Mouse (Mus musculus): ENCODE results near the gene Nptx2.

- no peak for TF ChIP-seq CTCF (IDR thresholded peaks at IDR 0.05; ENCODE audit: low read depth)
- TF ChIP-seq EP300 (IDR thresholded peaks at IDR 0.05; ENCODE audit: low read depth), result no peak
Measured at GRCm38 (mm10) chr5:144547333-144547878, 1.7 kb downstream of the Nptx2 start.

All from liver, embryonic 14.5 days (tissue).